Mouse (Mus musculus) kidney, adult 2 months (tissue): ENCODE measurements at regions not wholly inside any gene's neighbourhood (a gene's known extent, or its start where the extent isn't known, plus 50 kb on each side); places are given as distances from the start of the nearest gene placed in this dataset.

Source experiments
- CTCF ChIP-seq: fragments of 200-500 bp; conservative IDR thresholded peaks from 2 replicates; pipeline ENCODE4 v1.5.1; 2011; ENCODE audit warnings: low read depth, mild to moderate bottlenecking, control low read depth, low read length, moderate library complexity, mixed read lengths; ENCODE audit not compliant: insufficient read depth, insufficient read length
- POLR2A ChIP-seq: fragments of 200-500 bp; IDR thresholded peaks from one replicate; pipeline ENCODE4 v1.6.1; 2011; ENCODE audit warnings: low read depth, low read length, control low read depth

DNA sequence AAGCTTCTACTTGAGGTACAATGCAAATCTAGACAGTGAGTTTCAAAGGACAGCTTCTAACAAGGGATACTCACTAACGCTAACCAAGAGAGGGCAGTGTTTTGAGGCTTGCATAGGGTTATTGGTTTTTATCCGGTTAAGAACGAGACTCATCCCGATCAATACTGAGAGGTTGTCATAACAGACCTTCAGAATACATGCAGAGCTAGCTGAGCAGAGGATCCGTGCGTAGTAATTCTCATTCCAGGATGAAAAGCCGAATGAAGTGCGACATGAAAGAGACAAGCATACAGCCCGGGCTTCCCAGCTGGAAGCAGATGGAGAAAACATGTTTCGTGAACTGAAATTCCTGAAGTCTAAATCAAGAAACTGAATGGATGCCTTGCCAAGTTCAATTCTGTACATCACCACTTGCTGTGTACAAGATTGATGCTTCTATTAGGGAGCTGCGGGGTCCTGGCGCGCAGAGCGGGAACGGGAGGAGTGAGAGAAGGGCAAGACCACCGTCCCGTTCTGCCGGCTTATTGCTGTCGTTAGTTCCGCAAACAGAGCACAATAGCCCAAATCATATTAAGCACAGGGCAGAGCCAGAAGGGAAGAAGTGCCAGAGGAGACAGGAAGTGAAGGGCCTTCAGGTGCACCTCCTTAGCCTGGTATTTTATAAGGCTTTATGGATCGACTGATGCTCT, 65.4 kb upstream of the Tes start:
- TF ChIP-seq CTCF (no peak), POLR2A (no peak)
